Mouse (Mus musculus) neutrophil, adult 5-6 weeks (primary cell): ENCODE results near the gene Prkcb. TPM values are rescaled to one million over a fixed set of nuclear protein-coding genes. Genes with fewer than 3 reads are reported as not detected.

Experiments
- ATAC-seq: fragments of 151-379, 151-347 bp; 2 replicates; pipeline ENCODE4 v1.8.0; 2017; ENCODE audit warnings: mild to moderate bottlenecking, moderate TSS enrichment; ENCODE audit not compliant: insufficient number of reproducible peaks, poor library complexity, low FRiP score, severe bottlenecking; ENCODE audit errors: extremely low read depth
- total RNA-seq: library from RNA; stranded (forward); fragments of 200-1000 nt; gene quantifications from 2 replicates; pipeline ENCODE4 v1.2.3, GENCODE M21; 2017

Prkcb gene
- total RNA-seq, 1 experiment from 2014 or later: 446 TPM

DNA sequence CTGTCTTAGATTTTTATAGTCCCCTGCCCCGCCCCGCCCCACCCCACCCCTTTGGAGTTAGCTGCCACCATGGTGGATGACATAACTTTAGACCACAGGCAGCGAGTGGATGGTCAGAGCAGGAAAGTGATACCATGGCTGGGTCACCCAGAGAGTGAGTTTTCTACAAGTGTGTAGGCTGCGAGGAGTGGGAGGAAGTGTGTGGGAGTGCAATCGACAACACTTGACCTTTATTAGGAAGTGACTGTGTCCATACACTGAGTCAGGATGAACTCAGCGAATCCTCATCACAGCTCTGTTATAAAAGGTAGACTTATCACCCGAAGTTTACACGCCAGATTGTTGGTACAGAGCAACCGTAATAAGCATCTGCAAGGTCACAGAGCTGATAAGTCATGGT, 126.8 kb downstream of the Prkcb start:
- ATAC-seq: peak; percentile 69

DNA sequence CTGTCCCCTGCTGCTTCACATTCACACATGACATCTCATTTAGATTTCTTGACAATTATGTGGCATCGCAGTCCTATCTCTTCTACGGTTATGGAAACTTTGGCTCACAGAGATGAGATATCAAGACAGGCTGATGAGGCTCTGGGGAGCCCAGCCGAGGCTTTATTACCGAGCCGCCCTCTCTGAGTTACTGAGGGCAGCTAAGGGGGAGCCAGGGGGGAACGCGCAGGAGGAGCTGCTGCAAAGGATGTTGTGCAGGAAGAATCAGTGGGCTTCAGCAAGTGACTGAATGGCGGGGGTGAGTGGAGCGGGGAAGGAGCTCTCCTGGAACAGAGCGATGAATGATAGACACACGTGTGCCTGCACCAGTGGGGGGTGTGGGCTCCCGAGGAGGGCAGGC, 127.4 kb downstream of the Prkcb start:
- ATAC-seq: no peak

DNA sequence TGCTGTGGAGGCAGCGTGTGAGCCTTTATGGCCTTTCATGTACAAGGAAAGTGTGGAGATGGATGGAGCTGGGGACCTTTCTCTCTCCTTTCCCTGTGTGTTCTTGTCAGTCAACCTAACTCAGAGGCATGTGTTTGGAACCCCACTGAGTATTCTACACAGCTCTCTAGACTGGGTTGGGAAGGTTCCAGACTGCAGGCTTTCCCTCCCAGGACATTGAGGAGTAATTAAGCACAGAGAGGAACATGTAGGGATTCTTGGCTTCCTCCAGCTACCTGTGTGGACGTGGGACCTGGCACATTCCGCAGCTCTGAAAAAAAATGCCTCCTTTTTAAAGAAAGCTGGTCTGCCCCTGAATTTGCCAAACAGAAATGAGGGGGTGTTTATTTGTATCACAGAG, 130.0 kb downstream of the Prkcb start:
- ATAC-seq: no peak

DNA sequence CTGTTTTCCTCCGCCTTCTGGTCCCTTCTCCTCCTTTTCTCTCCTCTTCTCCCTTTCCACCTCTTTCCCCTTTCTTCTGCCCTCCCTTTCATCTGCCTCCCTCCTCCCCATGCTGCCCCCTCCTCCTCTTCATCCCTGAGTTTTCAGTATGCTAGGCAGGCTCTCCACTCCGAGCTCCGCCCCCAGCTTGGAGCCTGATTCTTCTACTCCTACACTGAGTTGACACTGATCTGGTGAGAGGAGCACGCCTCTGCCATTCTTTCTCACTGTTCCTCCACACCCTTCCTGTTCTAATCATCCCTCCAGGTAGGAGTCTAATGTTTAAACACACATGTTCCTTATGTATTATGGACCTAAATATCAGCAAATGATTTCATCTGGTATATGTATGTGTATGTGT, 135.3 kb downstream of the Prkcb start:
- ATAC-seq: no peak

DNA sequence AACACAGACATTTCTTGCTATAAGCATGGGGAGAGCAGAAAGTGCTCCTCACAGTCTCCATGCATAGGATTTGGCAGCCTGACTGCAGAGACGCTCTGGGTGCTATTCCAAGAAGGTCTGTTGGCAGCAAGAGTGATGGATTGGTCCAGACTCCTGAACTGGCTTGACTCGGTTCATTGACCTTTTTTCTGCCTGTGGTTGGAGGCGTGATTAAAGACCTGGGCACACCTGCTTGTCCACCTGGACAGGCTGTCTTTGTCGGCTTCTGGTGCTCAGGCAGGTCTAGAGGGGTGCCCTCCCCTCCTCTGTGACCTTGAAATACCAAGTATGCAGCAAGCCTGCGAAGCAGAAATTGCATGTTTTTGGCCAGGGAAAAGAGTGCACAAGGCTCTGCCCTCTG, 140.6 kb downstream of the Prkcb start:
- no peak for ATAC-seq

DNA sequence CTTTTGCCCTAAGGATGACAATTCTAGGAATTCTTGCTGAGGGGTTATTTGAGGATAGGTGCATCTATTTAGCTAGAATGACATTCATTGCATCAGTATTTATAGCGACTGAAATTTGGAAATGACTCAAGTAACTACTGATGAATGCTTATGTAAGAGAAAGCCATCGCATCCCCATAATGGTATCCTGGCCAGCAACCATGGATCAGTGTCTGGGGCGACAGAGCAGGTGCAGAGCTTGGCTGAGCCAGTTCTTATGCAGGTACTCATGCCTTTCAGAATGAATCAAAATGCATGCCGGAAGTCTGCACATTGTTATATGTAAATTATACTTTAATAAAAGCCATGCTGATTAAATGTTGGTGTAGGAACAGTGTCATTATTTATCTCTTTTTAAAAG, 143.8 kb downstream of the Prkcb start:
- no peak for ATAC-seq

DNA sequence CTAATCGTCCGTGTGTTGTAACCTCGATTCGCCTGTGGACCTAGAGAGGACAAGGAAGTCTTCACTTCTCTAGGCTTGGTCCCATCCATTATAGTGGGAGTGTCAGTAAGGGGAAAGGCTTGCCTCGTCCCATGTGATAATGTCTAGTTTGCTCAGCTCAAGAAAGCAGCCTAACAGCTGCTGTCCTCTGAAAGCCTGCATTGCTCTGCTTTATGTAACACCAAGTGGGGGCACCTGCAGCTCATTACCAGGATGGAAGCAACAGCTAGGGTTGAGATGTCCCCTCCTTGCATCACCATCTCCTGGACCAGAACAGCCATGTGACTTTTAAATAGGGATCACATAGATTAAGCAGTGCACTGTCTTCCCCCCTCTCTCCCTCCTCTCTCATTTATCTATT, 144.8 kb downstream of the Prkcb start:
- ATAC-seq: no peak

DNA sequence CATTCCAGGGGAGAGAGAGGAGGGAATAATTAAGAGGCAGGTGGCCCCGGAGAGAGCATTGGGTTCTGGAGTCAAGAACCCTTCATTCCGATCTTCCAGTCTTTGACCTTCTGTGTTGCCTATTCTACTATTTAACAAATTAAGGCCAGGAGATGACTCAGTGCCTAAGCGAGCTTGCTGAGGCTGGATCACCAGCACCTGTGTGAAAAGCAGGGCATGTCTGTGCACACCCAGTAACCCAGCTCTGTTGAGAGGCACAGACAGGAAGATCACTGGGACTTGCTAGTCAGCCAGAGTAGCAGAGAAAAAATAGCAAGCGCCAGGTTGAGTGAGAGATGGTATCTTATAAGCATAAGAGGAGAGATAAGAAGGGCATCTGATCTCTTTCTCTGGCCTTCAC, 146.4 kb downstream of the Prkcb start:
- no peak for ATAC-seq

DNA sequence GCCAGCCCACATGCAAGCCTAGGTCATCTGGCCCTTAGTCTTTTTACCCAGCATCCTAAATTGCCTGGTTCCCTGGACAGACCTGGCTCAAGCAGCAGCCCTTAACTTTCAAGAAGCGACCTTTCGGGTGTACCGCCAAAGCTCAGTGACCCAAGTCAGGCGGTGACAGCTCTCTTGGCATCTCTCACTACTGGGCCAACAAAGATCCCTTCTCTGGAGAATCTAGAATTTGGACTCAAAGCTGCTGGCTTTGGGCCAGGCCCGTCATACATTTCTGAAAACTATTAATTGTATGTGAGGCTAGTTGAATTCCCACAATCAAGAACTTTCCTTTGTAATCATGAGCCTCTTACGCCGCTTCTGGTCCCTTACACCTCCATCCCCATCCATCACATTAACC, 147.0 kb downstream of the Prkcb start:
- ATAC-seq: no peak

DNA sequence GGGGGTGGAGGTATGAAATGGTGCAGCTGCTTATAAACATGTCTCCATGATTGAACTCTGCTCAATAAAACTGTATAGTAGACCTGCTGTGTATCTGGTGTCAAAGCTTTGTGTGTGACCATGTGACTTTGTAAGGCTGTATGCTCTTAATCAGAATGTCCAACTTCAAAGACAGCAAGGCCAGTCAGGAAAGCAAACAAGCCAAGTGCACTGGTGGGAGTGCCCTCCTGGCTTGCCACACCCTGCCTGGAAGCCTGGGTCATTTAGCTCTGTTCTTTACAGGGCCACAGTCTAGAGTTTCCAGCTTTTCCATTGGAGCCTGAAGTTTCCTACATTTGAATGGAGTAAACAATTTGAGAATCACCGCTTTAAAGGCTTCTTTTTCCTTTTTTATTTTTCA, 148.8 kb downstream of the Prkcb start:
- ATAC-seq: no peak

DNA sequence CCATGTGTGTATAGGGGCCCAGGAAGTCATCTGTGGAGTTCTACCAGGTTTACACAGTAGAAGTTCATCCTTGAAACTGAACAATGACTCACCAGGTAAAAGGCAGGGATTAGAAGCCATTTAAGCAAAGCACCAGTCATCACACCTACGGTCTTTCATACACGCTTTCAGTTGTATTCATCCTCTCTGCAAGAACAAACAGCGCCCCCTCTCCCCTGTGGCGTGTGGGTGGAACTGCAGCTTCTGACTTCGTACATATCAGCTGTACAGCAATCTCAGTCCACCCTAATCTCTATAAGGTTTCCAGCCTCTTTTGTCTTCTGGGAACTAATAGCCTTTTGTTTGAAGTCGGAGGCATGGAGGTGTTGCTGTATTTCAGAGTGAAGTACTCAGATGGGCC, 156.5 kb downstream of the Prkcb start:
- ATAC-seq: peak; percentile 89

DNA sequence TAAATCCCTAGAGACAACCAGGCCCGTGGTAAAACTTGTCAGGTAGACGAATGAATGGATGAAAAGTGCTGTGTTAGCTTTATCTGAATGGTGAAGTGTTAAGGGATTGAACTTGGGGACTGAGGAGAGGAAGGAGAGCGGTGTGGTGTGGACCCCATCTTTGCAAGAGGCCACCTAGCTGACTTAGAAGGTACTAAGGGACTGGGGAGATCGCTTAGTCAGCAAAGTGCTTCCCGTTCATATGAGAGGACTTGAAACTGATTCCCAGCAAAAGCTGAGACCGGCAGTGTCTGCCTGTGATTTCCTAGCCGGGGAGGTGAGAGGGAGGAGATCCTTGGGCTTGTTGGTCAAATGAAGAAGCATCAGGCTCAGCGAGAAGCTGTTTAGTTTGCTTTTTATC, 164.1 kb downstream of the Prkcb start:
- ATAC-seq: no peak

DNA sequence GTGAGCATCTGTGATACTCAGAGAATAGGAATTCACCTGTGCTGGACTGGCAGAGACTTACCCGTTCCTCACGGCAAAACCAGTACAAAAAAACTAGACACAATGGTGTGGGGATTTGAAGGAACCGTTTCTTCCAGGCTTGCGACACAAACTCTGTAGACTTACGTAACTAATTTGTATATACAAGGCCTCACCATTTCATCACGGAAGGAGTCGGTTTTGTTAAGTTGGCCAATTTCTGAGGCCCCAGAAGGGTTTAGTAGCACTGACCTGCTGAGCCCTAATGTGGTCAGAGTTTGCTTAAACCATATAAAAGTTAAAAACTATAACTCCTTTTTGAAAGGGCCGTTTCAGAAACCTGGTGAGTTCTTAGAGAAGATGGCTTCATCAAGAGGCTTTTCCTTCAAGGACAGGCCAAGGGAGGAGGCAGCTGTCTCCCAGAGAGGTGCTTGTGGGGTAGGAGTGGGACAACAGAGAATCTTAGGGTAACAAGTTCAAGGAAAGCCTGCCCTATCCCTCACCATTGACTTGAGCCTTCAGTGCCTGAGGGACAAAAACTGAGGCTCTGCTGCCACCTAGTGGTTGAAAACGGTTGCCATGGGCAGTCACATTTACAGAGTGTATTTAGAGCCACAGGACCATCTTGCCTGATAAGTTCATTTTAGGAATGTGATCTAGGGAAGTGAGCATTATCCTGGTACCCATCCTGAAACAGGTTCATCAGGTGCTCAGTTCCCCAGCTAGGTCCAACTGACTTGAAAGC, 170.8 kb downstream of the Prkcb start:
- peak; percentile 82 for ATAC-seq

DNA sequence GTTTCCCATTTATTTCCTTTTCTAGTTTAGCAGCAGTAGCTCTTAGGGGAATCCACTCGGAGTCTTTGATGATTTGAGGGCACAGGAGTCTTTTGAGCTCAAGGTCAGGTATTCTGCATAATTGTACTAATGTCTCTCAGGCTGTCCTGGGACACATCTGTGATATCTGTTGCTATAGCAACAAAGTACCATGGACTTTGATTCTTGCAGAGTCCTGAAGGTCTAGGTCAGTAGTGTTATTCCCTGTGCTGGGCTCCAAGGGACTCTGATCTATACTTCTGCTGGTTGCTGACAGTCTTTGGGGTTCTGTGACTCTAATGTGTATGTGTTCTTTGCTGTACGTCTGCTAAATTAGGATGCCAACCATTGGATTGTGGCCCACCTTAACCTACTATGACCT, 171.5 kb downstream of the Prkcb start:
- no peak for ATAC-seq

DNA sequence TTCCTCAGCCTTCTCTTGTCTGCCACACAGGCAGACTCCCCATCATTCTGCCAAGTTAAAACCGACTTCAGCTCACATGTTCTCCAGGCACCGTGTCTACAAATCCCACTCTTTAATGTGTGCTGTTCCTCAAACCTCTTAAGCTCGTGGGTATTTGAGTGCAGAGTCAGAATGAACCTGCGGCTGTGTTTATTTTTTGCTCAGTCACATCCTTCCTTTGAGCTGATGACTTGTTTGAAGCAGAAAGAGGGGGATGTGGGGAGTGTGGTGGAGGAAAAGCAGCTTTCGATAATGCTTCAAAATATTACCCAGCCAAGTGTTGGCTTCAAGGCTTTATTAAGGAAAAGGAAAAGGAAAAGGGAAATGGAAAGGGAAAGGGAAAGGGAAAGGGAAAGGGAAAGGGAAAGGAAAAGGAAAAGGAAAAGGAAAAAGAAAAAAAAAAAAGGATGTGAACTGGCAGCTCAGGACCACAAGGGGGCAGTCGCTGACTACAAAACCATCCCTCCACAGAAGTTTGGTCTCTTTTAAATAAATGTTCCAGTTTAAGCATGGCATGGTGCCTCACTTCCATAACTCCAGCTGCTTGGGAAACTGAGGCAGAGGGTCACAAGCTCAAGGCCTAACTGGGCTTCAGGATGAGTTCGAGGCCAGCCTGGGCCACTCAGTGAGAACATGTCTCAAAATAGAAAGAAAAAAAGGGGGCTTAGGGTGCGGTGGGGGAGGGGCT, 177.4 kb downstream of the Prkcb start:
- ATAC-seq: no peak

DNA sequence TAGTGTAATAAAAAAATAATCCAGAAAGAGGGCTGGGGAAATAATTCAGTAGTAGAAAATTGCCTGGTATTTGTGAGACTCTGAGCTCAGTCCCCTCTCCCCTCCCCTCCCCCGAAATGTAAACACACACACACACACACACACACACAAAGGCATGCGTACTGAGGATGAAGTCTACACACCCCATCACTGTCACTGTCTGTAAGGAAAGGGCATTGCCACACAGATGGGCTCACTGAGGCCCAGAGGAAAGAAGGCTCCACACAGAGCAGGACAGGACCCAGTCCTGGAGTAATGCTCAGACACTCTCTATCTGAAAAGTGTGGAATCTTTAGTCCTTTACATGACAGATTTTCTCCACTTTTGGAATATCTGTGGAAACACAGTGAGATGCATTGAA, 178.2 kb downstream of the Prkcb start:
- no peak for ATAC-seq

DNA sequence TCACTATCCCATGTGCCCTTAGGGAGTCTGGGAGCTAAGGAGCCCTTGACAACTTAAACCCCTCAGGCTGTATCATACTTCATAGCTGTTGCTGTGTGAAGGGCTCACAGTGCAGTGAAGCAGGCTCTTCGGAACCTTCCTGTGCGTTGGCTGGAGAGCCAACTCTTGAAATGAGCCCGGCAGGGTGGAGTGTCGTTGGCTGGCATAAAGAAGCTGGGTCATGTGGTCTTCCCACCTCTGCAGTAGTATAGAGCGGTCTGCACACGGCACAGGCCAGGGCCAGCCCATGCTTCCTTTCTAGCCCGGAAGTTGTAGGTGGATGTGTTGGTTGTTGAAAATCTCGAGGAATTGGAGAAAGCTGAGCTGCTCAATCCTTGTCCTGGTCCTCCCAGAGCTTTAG, 179.3 kb downstream of the Prkcb start:
- ATAC-seq: no peak

DNA sequence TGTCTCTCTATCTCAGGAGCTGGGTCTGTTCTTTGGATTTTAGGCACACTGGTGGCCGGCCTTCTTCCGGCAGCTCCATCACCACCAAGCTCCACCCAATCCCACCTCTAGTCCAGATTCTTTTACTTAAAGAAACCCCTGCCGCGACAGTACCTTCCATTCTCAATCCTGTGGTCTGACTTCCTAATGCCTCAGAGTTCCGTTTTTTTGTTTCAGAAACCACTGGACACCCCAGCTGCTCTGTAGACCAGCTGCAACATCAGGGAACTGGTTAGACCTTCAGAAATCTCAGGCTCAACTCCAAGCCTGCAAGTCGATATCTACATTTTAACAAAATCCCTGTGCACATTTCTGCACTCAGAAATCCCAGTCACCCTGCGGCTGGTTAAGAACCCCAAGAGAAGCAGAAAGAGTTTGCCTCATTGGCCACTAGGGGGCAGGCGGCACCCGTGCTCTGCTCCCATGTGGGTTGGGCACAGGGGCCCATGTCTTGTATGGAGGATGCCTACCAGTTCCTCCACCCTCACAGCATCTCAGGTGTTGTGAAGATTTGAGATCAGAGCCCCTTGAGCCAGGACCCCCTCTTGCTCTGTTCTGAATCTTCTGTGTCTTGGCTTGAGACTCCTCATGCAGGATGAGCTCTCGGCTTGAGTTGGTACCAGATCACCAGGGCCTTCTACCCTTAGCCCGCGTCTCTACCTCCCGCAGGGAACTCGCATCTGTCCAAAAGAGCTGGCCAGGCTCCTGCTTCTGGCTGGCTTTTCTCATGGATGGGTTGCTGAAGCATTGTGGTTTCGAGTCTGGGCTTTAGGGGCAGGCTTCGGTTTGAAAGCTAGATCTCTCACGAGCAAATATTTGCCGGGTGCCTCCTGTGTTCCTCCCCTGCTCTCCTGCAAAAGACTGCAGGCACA, 182.1 kb downstream of the Prkcb start:
- ATAC-seq: peak; percentile 35; the same call in 1 of the 2 replicates

DNA sequence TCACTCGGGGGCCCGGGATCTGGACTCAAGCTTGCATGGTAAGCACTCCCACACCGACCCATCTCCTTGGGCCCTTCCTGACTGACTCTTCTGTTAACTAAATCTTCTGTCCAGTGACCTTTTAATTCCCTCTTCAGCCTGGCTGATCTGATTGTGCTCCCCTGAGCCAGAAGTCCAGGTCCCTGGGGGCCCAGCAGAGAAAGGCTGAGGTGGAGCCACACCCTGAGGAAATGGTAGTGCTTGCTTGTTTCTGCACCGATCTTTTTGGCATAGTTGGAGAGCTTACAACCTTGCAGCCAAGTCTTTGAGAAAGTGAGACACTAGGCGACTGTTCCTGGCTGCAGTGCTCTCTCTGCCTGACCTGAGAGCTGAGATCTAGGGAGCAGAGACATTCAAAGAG, 183.7 kb downstream of the Prkcb start:
- ATAC-seq: no peak

DNA sequence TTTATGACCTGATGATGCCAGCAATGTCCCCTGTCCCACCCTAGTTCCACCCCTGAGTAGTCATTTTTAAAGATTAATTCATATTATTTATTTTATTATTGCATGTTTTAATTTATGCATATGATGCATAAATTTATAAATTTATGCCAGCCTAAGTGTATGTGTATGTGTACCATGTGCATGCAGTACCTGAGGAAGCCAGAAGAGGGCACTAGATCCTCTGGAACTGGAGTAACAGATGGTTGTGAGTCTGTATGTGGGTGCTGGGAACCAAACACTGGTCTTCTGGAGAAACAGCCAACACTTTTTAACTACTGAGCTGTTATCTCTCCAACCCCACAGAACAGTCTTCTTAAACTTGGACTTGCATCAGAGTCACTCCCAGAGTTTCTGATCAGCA, 186.5 kb downstream of the Prkcb start:
- no peak for ATAC-seq
